Mouse (Mus musculus): ENCODE data around the gene Gm10840. TPM values are rescaled to one million over a fixed set of nuclear protein-coding genes. Genes with fewer than 3 reads are reported as not detected.
"Not testable (repeated sequence)": the region's sequence is repeated elsewhere in the genome, so short reads cannot be mapped to it uniquely, and the experiment has no call there.

The Gm10840 gene
- total and polyA plus RNA-seq, 2 experiments from 2014 or later = not detected

GRCm38 (mm10) chr11:106125827-106126226 lies 34.8 kb upstream of the Gm10840 start:
- Histone ChIP-seq H3K4me1 (ENCODE audit: control insufficient read depth, insufficient read depth) (no peaks in the 10 kb centered on the region), H3K4me3 (ENCODE audit: low read depth, low read length) (no peak overlapping the region), H3K36me3 (replicated peaks; ENCODE audit: control insufficient read depth, insufficient read depth, low read length) (peaks cover 64% of the 10 kb centered on the region), H3K4me2 (ENCODE audit: low read depth, low read length) (no peak overlapping the region), H3K27me3 (ENCODE audit: control insufficient read depth, insufficient read depth, low read length) (no peaks in the 10 kb centered on the region), H3K27ac (ENCODE audit: low read depth) (no peak overlapping the region), H3K9me3 (replicated peaks; ENCODE audit: control insufficient read depth, low read length) (no peaks in the 10 kb centered on the region), H3K9ac (replicated peaks; ENCODE audit: low read depth, low read length) (no peak overlapping the region)
- no peak for ATAC-seq (ENCODE audit: insufficient read depth, low read depth)
- TF ChIP-seq CTCF (IDR thresholded peaks at IDR 0.05; ENCODE audit: low read depth) = no peak
- TF ChIP-seq EP300 (IDR thresholded peaks at IDR 0.05; ENCODE audit: low read depth) = no peak
- WGBS = 78% methylated on average over 1 of the region's 1 CpGs
- no peak for DNase-seq (ENCODE audit: low spot score)

GRCm38 (mm10) chr11:106126727-106127373 lies 33.8 kb upstream of the Gm10840 start:
- not testable (repeated sequence) for H3K9me3 ChIP-seq (replicated peaks; ENCODE audit: control insufficient read depth, low read length); H3K4me3 ChIP-seq (ENCODE audit: low read depth, low read length); H3K27ac ChIP-seq (ENCODE audit: low read depth); H3K9ac ChIP-seq (replicated peaks; ENCODE audit: low read depth, low read length); ATAC-seq (ENCODE audit: insufficient read depth, low read depth); H3K4me1 ChIP-seq (ENCODE audit: control insufficient read depth, insufficient read depth); DNase-seq (ENCODE audit: low spot score); H3K4me2 ChIP-seq (ENCODE audit: low read depth, low read length); H3K27me3 ChIP-seq (ENCODE audit: control insufficient read depth, insufficient read depth, low read length)
- 88% methylated on average over 4 of the region's 6 CpGs for WGBS
- H3K36me3 ChIP-seq (replicated peaks; ENCODE audit: control insufficient read depth, insufficient read depth, low read length) = peaks cover 62% of the 10 kb centered on the region

GRCm38 (mm10) chr11:106129477-106129876 lies 31.2 kb upstream of the Gm10840 start:
- Histone ChIP-seq H3K4me3 (ENCODE audit: low read depth, low read length) (no peak overlapping the region), H3K9me3 (replicated peaks; ENCODE audit: control insufficient read depth, low read length) (no peaks in the 10 kb centered on the region), H3K4me1 (ENCODE audit: control insufficient read depth, insufficient read depth) (peaks cover 6% of the 10 kb centered on the region; the same call in 1 of the 2 replicates), H3K27me3 (ENCODE audit: control insufficient read depth, insufficient read depth, low read length) (no peaks in the 10 kb centered on the region), H3K4me2 (ENCODE audit: low read depth, low read length) (no peak overlapping the region), H3K27ac (ENCODE audit: low read depth) (no peak overlapping the region), H3K36me3 (replicated peaks; ENCODE audit: control insufficient read depth, insufficient read depth, low read length) (peaks cover 47% of the 10 kb centered on the region), H3K9ac (replicated peaks; ENCODE audit: low read depth, low read length) (no peak overlapping the region)
- no peak for ATAC-seq (ENCODE audit: insufficient read depth, low read depth)
- TF ChIP-seq EP300 (IDR thresholded peaks at IDR 0.05; ENCODE audit: low read depth) (no peak), CTCF (IDR thresholded peaks at IDR 0.05; ENCODE audit: low read depth) (no peak)
- 55% methylated on average over 1 of the region's 1 CpGs for WGBS
- DNase-seq (ENCODE audit: low spot score) = no peak

- TF ChIP-seq EP300 (IDR thresholded peaks at IDR 0.05; ENCODE audit: low read depth) (no peak), CTCF (IDR thresholded peaks at IDR 0.05; ENCODE audit: low read depth) (no peak)
- Histone ChIP-seq H3K4me2 (ENCODE audit: low read depth, low read length) (no peak overlapping the region), H3K36me3 (replicated peaks; ENCODE audit: control insufficient read depth, insufficient read depth, low read length) (peaks cover 39% of the 10 kb centered on the region), H3K4me3 (ENCODE audit: low read depth, low read length) (no peak overlapping the region), H3K27ac (ENCODE audit: low read depth) (no peak overlapping the region), H3K9ac (replicated peaks; ENCODE audit: low read depth, low read length) (no peak overlapping the region), H3K27me3 (ENCODE audit: control insufficient read depth, insufficient read depth, low read length) (no peaks in the 10 kb centered on the region), H3K9me3 (replicated peaks; ENCODE audit: control insufficient read depth, low read length) (no peaks in the 10 kb centered on the region), H3K4me1 (ENCODE audit: control insufficient read depth, insufficient read depth) (peaks cover 12% of the 10 kb centered on the region; the same call in 1 of the 2 replicates)
- no peak for ATAC-seq (ENCODE audit: insufficient read depth, low read depth)
- DNase-seq (ENCODE audit: low spot score) = no peak
- WGBS = 88% methylated on average over 5 of the region's 5 CpGs
Measured at GRCm38 (mm10) chr11:106132516-106132915, 28.1 kb upstream of the Gm10840 start.

- DNase-seq (ENCODE audit: low spot score) (peak; percentile 84), ATAC-seq (ENCODE audit: insufficient read depth, low read depth) (peak; percentile 93)
- H3K36me3 ChIP-seq (replicated peaks; ENCODE audit: control insufficient read depth, insufficient read depth, low read length) = peaks cover 31% of the 10 kb centered on the region
- TF ChIP-seq EP300 (IDR thresholded peaks at IDR 0.05; ENCODE audit: low read depth) (no peak), CTCF (IDR thresholded peaks at IDR 0.05; ENCODE audit: low read depth) (peak; percentile 31)
- 14% methylated on average over 8 of the region's 8 CpGs for WGBS
- peak overlapping the region; percentile 60 for H3K4me2 ChIP-seq (ENCODE audit: low read depth, low read length)
- peak overlapping the region; percentile 53 for H3K9ac ChIP-seq (replicated peaks; ENCODE audit: low read depth, low read length)
- H3K4me3 ChIP-seq (ENCODE audit: low read depth, low read length) = peak overlapping the region; percentile 31
- H3K9me3 ChIP-seq (replicated peaks; ENCODE audit: control insufficient read depth, low read length) = no peaks in the 10 kb centered on the region
- peak overlapping the region; percentile 94 for H3K27ac ChIP-seq (ENCODE audit: low read depth)
- H3K27me3 ChIP-seq (ENCODE audit: control insufficient read depth, insufficient read depth, low read length) = no peaks in the 10 kb centered on the region
- H3K4me1 ChIP-seq (ENCODE audit: control insufficient read depth, insufficient read depth) = peaks cover 12% of the 10 kb centered on the region; the same call in 1 of the 2 replicates
Measured at GRCm38 (mm10) chr11:106134580-106135528, 25.8 kb upstream of the Gm10840 start.

Measured in heart, postnatal 0 days (tissue).